Mouse (Mus musculus): ENCODE data around the gene Adgrb2. TPM values are rescaled to one million over a fixed set of nuclear protein-coding genes. Genes with fewer than 3 reads are reported as not detected.
A peak's percentile ranks its signal among the peaks of the same experiment; 100 is the strongest.

Gene Adgrb2
- polyA plus RNA-seq, 1 experiment from 2014 or later = 0.70 TPM

DNA sequence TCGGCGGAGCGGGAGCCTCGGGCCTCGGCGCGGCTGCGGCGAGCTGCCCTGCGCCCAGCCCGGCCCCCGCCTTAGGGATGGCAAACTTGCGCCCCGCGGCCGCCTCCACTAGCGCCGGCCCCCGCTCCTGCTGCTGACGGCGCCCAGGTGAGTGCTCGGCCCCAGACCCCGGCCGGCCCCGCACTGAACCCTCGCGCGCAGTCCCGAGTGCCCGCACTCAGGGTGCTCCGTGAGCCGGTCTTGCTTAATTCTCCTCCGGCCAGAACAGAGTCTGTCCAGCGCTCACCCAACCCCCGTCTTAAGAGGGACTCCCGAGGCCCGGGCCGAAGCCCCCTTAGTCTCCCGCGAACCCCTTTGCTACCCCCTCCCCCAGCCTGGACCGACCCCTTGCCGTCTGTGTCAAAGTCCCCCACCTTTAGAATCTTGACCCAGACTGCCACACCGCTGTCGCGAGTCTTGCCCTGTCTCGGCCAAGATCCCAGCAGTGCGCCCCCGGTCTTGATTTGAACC, 546 bp downstream of the Adgrb2 start:
- Histone ChIP-seq H3K9ac (ENCODE audit: low read depth, low read length) (peak overlapping the region; percentile 48), H3K27ac (ENCODE audit: low read depth, low read length) (no peak overlapping the region), H3K27me3 (replicated peaks; ENCODE audit: control insufficient read depth, insufficient read depth, low read length) (peaks cover 74% of the 10 kb centered on the region), H3K36me3 (ENCODE audit: control insufficient read depth, insufficient read depth) (no peaks in the 10 kb centered on the region), H3K4me2 (replicated peaks; ENCODE audit: low read depth) (peak overlapping the region; percentile 94), H3K4me1 (replicated peaks; ENCODE audit: control insufficient read depth, insufficient read depth, low read length) (no peaks in the 10 kb centered on the region; the same call in 1 of the 2 replicates), H3K4me3 (ENCODE audit: low read depth, low read length) (peak overlapping the region; percentile 51), H3K9me3 (ENCODE audit: control insufficient read depth) (no peaks in the 10 kb centered on the region)
- TF ChIP-seq CTCF (IDR thresholded peaks at IDR 0.05; ENCODE audit: low read depth) = no peak
- no peak for ATAC-seq
- WGBS = under 1% methylated on average over 29 of the region's 48 CpGs

DNA sequence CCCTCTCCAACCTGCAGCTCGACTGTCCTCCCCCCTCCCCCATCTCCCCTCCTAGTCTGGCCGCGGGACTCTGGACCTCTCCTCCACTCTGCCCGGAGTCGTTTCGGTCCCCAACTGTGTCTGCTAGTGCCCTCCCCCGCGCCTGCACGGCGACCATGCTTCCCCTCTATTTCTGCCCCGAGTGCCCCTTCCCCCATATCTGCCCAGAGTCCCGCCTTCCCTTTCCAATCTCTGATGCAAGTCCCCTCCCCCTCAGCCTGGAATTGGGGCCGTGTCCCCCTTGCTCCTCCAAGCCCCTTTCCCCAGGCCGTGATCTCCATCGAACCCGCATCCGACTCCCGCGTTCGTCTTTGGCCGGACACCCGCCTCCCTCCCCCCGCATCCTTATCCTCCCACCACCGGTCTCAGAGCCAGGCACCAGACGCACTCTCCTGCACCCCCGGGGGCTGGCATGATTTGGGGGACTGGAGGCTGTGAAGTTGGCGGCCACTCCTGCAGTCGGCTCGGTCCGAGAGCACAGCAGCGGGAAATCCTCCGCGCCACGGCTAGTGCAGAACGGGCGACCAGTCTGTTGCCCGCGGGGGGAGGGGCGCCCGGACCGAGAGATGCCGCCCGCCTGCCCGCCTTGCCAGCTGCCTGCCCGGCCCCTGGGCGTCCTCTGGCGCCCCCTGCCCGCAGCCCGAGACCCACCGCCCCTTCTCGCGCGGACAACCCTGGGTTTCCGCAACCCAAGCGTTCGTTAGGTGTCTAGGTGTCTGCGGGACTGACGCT, 1.2 kb downstream of the Adgrb2 start:
- Histone ChIP-seq H3K9me3 (ENCODE audit: control insufficient read depth) (no peaks in the 10 kb centered on the region), H3K27ac (ENCODE audit: low read depth, low read length) (no peak overlapping the region), H3K36me3 (ENCODE audit: control insufficient read depth, insufficient read depth) (no peaks in the 10 kb centered on the region), H3K4me2 (replicated peaks; ENCODE audit: low read depth) (peak overlapping the region; percentile 94), H3K9ac (ENCODE audit: low read depth, low read length) (no peak overlapping the region), H3K27me3 (replicated peaks; ENCODE audit: control insufficient read depth, insufficient read depth, low read length) (peaks cover 71% of the 10 kb centered on the region), H3K4me1 (replicated peaks; ENCODE audit: control insufficient read depth, insufficient read depth, low read length) (no peaks in the 10 kb centered on the region; the same call in 1 of the 2 replicates), H3K4me3 (ENCODE audit: low read depth, low read length) (peak overlapping the region; percentile 51)
- peak; percentile 70 for TF ChIP-seq CTCF (IDR thresholded peaks at IDR 0.05; ENCODE audit: low read depth)
- WGBS = 2% methylated on average over 58 of the region's 58 CpGs
- no peak for ATAC-seq

DNA sequence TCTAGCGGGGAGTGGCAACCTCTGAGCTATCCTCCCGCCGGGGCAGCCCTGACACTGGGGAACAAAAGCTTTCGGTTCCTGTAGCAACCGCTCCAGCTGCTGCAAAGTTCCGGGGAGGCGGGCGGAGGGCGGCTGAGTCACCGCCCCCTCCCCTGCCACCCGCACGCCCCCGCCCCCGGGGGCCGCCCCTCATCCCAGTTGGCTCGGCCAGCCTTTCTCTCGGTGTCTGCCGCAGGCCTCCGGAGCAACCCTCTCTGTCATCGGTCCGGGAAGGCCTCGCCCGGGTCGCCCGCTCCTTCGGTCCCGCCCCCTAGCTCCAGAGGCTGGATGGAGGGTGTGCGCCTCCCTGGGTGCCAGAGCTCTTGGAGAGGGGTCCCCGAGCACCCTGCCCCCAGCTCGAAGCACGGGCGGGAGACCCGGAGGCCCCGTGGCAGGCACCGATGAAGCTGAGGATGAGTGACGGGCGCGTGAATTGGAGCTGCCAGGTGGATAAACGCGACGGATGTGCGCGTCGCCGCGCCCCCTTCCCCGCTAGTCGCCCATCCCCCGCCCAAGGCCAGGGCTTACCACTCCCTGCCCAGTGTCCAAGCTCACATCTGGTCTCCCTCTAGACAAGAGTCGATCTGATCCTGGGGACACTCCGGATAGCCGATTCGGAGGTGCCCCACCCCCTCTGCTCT, 3.3 kb downstream of the Adgrb2 start:
- Histone ChIP-seq H3K4me2 (replicated peaks; ENCODE audit: low read depth) (peak overlapping the region; percentile 75), H3K4me3 (ENCODE audit: low read depth, low read length) (peak overlapping the region; percentile 43), H3K27me3 (replicated peaks; ENCODE audit: control insufficient read depth, insufficient read depth, low read length) (peaks cover 55% of the 10 kb centered on the region), H3K27ac (ENCODE audit: low read depth, low read length) (no peak overlapping the region), H3K9me3 (ENCODE audit: control insufficient read depth) (no peaks in the 10 kb centered on the region), H3K36me3 (ENCODE audit: control insufficient read depth, insufficient read depth) (no peaks in the 10 kb centered on the region), H3K9ac (ENCODE audit: low read depth, low read length) (peak overlapping the region; percentile 35; the same call in 1 of the 2 replicates), H3K4me1 (replicated peaks; ENCODE audit: control insufficient read depth, insufficient read depth, low read length) (no peaks in the 10 kb centered on the region; the same call in 1 of the 2 replicates)
- 0 out of 2 replicates have a peak, but pooled peaks have one; percentile 11 for TF ChIP-seq CTCF (IDR thresholded peaks at IDR 0.05; ENCODE audit: low read depth)
- WGBS = 1% methylated on average over 51 of the region's 53 CpGs
- ATAC-seq = 0 out of 2 replicates have a peak, but pooled peaks have one; percentile 16

DNA sequence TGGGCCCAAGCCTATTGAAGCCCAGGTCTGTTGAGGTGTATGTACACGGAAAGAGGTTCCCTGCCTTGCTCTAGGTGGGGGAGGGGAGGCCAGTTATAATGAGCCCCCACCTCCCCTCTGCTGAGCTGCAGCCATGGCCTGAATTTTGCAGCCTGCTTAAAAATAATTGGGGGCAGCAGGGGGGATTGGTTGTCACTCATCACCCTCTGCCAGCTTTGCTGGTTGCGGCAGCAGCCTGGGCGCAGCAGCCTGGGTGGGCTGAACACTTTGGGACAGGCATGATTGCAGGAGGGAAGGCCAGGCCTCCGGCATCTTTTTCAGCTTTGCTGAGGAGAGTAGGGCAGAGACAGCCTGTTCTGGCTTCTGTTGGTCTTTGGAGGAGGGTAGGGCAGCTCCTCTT, 5.3 kb downstream of the Adgrb2 start:
- H3K27me3 ChIP-seq (replicated peaks; ENCODE audit: control insufficient read depth, insufficient read depth, low read length) = peaks cover 40% of the 10 kb centered on the region
- no peak for ATAC-seq
- H3K4me3 ChIP-seq (ENCODE audit: low read depth, low read length) = no peak overlapping the region
- H3K27ac ChIP-seq (ENCODE audit: low read depth, low read length) = no peak overlapping the region
- H3K9me3 ChIP-seq (ENCODE audit: control insufficient read depth) = no peaks in the 10 kb centered on the region
- H3K36me3 ChIP-seq (ENCODE audit: control insufficient read depth, insufficient read depth) = no peaks in the 10 kb centered on the region
- TF ChIP-seq CTCF (IDR thresholded peaks at IDR 0.05; ENCODE audit: low read depth) = no peak
- H3K4me2 ChIP-seq (replicated peaks; ENCODE audit: low read depth) = no peak overlapping the region
- H3K9ac ChIP-seq (ENCODE audit: low read depth, low read length) = no peak overlapping the region
- no peaks in the 10 kb centered on the region; the same call in 1 of the 2 replicates for H3K4me1 ChIP-seq (replicated peaks; ENCODE audit: control insufficient read depth, insufficient read depth, low read length)
- 76% methylated on average over 4 of the region's 4 CpGs for WGBS

DNA sequence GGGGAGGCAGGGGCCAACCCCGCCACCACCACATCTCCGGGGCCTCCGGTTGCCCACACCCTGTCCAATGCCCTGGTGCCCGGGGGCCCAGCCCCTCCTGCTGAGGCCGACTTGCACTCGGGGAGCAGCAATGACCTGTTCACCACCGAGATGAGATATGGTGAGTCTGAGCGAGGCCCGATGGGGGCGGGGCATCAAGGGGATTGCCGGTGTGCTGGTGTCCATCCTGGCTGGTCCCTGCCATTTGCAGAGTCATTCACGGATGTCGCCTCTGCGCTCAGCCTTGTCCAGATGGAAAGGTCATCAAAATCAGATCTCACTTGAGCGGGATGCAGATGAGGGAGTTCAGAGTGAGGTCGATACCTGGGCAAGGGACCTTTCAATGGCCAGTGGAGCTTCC, 8.1 kb downstream of the Adgrb2 start:
- 70% methylated on average over 16 of the region's 16 CpGs for WGBS
- peaks cover 18% of the 10 kb centered on the region for H3K27me3 ChIP-seq (replicated peaks; ENCODE audit: control insufficient read depth, insufficient read depth, low read length)
- no peaks in the 10 kb centered on the region for H3K36me3 ChIP-seq (ENCODE audit: control insufficient read depth, insufficient read depth)
- no peak for ATAC-seq
- no peak overlapping the region for H3K4me2 ChIP-seq (replicated peaks; ENCODE audit: low read depth)
- H3K9me3 ChIP-seq (ENCODE audit: control insufficient read depth) = no peaks in the 10 kb centered on the region
- no peaks in the 10 kb centered on the region for H3K4me1 ChIP-seq (replicated peaks; ENCODE audit: control insufficient read depth, insufficient read depth, low read length)
- no peak overlapping the region for H3K9ac ChIP-seq (ENCODE audit: low read depth, low read length)
- no peak overlapping the region for H3K4me3 ChIP-seq (ENCODE audit: low read depth, low read length)
- no peak overlapping the region for H3K27ac ChIP-seq (ENCODE audit: low read depth, low read length)
- no peak for TF ChIP-seq CTCF (IDR thresholded peaks at IDR 0.05; ENCODE audit: low read depth)

DNA sequence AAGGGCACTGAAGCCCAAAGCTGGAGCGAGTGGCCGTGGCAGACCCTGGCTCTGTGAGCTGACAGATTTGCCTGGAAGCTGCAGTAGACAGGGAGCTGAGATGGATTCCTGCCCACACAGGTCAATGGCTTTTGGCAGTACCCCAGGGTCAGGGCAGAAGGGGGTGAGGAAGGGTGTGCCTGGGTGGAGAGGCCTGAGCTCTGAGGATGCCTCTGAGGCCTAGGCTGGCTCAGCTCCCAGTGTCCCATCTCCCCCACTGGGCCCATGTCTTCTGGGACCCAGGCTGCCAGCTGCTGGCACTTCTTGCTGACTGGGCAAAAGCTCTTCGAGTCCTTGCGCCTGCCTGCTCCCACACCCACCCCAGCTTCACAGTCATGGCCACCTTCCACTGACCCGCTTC, 8.5 kb downstream of the Adgrb2 start:
- Histone ChIP-seq H3K9me3 (ENCODE audit: control insufficient read depth) (no peaks in the 10 kb centered on the region), H3K4me1 (replicated peaks; ENCODE audit: control insufficient read depth, insufficient read depth, low read length) (no peaks in the 10 kb centered on the region), H3K36me3 (ENCODE audit: control insufficient read depth, insufficient read depth) (no peaks in the 10 kb centered on the region), H3K9ac (ENCODE audit: low read depth, low read length) (no peak overlapping the region), H3K4me2 (replicated peaks; ENCODE audit: low read depth) (no peak overlapping the region), H3K27ac (ENCODE audit: low read depth, low read length) (no peak overlapping the region), H3K27me3 (replicated peaks; ENCODE audit: control insufficient read depth, insufficient read depth, low read length) (peaks cover 13% of the 10 kb centered on the region), H3K4me3 (ENCODE audit: low read depth, low read length) (no peak overlapping the region)
- WGBS = 86% methylated on average over 5 of the region's 5 CpGs
- no peak for ATAC-seq
- no peak for TF ChIP-seq CTCF (IDR thresholded peaks at IDR 0.05; ENCODE audit: low read depth)
